Mouse (Mus musculus): ENCODE measurements at regions not wholly inside any gene's neighbourhood (a gene's known extent, or its start where the extent isn't known, plus 50 kb on each side); places are given as distances from the start of the nearest gene placed in this dataset.

GRCm38 (mm10) chr14:15672292-15672691 lies 233.5 kb upstream of the Lrrc3b start:
- TF ChIP-seq CTCF (IDR thresholded peaks at IDR 0.05; ENCODE audit: low read depth) (no peak), EP300 (IDR thresholded peaks at IDR 0.05; ENCODE audit: low read depth) (no peak)
